Mouse (Mus musculus) CH12.LX (cell line): ENCODE data around the gene Fnbp1. TPM values are rescaled to one million over a fixed set of nuclear protein-coding genes. Genes with fewer than 3 reads are reported as not detected.
A peak's percentile ranks its signal among the peaks of the same experiment; 100 is the strongest.

Experiments
- DNase-seq: peaks from one replicate; pipeline ENCODE4 v3.0.0-alpha.2; 2013; ENCODE audit errors: extremely low read depth
- H3K27ac ChIP-seq: 2 replicates; pipeline ENCODE4 v1.5.1; 2012; ENCODE audit warnings: low read depth, mild to moderate bottlenecking, control low read depth, moderate library complexity; ENCODE audit not compliant: insufficient read depth
- H3K27me3 ChIP-seq: replicated peaks from 2 replicates; pipeline ENCODE3; 2012; ENCODE audit warnings: inconsistent platforms
- H3K36me3 ChIP-seq, 2 experiments: replicated peaks in 1 of 2; 2 replicates each; pipeline versions ENCODE3 to v1.6.1; 2012; ENCODE audit warnings: inconsistent platforms in 1 of 2, low read length in 1 of 2, mild to moderate bottlenecking in 1 of 2, mixed read lengths in 1 of 2, moderate library complexity in 1 of 2; ENCODE audit not compliant: control insufficient read depth in 1 of 2, insufficient read depth in 1 of 2
- H3K4me1 ChIP-seq, 2 experiments: 2 replicates each; pipeline ENCODE4 v1.6.1; 2012; ENCODE audit warnings: inconsistent platforms in 1 of 2, moderate library complexity in 1 of 2; ENCODE audit not compliant: insufficient read depth in 2 of 2, control insufficient read depth in 1 of 2
- H3K4me2 ChIP-seq: 2 replicates; pipeline ENCODE4 v1.6.1; 2012; ENCODE audit warnings: low read depth, mild to moderate bottlenecking, control low read depth; ENCODE audit not compliant: poor library complexity, insufficient read depth, severe bottlenecking
- H3K4me3 ChIP-seq, 3 experiments: fragments of 150-350 bp in 1 of 3; sonication (generic) in 1 of 3; replicated peaks in 1 of 3; 2 replicates each; pipeline versions ENCODE3 to v1.5.1; 2011 to 2012; ENCODE audit warnings: low read depth in 2 of 3, low read length in 2 of 3, mild to moderate bottlenecking in 2 of 3, moderate library complexity in 2 of 3, control low read depth in 1 of 3, improper control_type of control experiment in 1 of 3, inconsistent platforms in 1 of 3, mixed read lengths in 1 of 3; ENCODE audit not compliant: poor library complexity in 1 of 3
- H3K79me2 ChIP-seq: replicated peaks from 2 replicates; pipeline ENCODE4 v1.6.1; 2012; ENCODE audit warnings: mild to moderate bottlenecking, moderate library complexity; ENCODE audit not compliant: control insufficient read depth, poor library complexity, insufficient read depth, severe bottlenecking; ENCODE audit errors: extremely low read depth
- H3K9ac ChIP-seq: 2 replicates; pipeline ENCODE4 v1.6.1; 2012; ENCODE audit warnings: low read depth, mild to moderate bottlenecking, control low read depth, moderate library complexity; ENCODE audit not compliant: insufficient read depth
- H3K9me3 ChIP-seq: replicated peaks from 2 replicates; pipeline ENCODE3; 2012; ENCODE audit warnings: low read length, inconsistent platforms, mixed read lengths
- BHLHE40 ChIP-seq: IDR thresholded peaks from 2 replicates; pipeline ENCODE4 v1.6.1; 2011; ENCODE audit warnings: mild to moderate bottlenecking, low read depth, low read length, improper control_type of control experiment
- CHD1 ChIP-seq: IDR thresholded peaks from 2 replicates; pipeline ENCODE4 v1.6.1; 2012; ENCODE audit warnings: low read depth, low read length, improper control_type of control experiment, inconsistent platforms
- E2F4 ChIP-seq: IDR thresholded peaks from 2 replicates; pipeline ENCODE4 v1.6.1; 2011; ENCODE audit warnings: low read depth, low read length, improper control_type of control experiment; ENCODE audit not compliant: insufficient replicate concordance
- ELF1 ChIP-seq: IDR thresholded peaks from 2 replicates; pipeline ENCODE4 v1.6.1; 2014; ENCODE audit warnings: low read depth, mild to moderate bottlenecking, inconsistent platforms, low read length, improper control_type of control experiment
- EP300 ChIP-seq: IDR thresholded peaks from 2 replicates; pipeline ENCODE4 v1.6.1; 2011; ENCODE audit warnings: low read length, improper control_type of control experiment
- ETS1 ChIP-seq: conservative IDR thresholded peaks from 2 replicates; pipeline ENCODE4 v1.6.1; 2012; ENCODE audit warnings: low read depth, mild to moderate bottlenecking, inconsistent platforms, low read length, improper control_type of control experiment, moderate library complexity
- GABPA ChIP-seq: IDR thresholded peaks from 2 replicates; pipeline ENCODE4 v1.6.1; 2012; ENCODE audit warnings: low read depth, low read length, improper control_type of control experiment, inconsistent platforms; ENCODE audit not compliant: insufficient replicate concordance
- HCFC1 ChIP-seq: IDR thresholded peaks from 2 replicates; pipeline ENCODE4 v1.6.1; 2012; ENCODE audit warnings: low read depth, mild to moderate bottlenecking, inconsistent platforms, low read length, improper control_type of control experiment
- JUND ChIP-seq: conservative IDR thresholded peaks from 2 replicates; pipeline ENCODE4 v1.6.1; 2011; ENCODE audit warnings: low read depth, low read length, improper control_type of control experiment
- MXI1 ChIP-seq: IDR thresholded peaks from 2 replicates; pipeline ENCODE4 v1.6.1; 2011; ENCODE audit warnings: mild to moderate bottlenecking, low read depth, low read length, improper control_type of control experiment
- NELFE ChIP-seq: IDR thresholded peaks from 2 replicates; pipeline ENCODE4 v1.6.1; 2011; ENCODE audit warnings: low read depth, low read length, improper control_type of control experiment
- NRF1 ChIP-seq: IDR thresholded peaks from 2 replicates; pipeline ENCODE4 v1.6.1; 2014; ENCODE audit warnings: low read depth, mild to moderate bottlenecking, inconsistent platforms, low read length, improper control_type of control experiment, moderate library complexity
- PAX5 ChIP-seq: IDR thresholded peaks from 2 replicates; pipeline ENCODE4 v1.6.1; 2012; ENCODE audit warnings: low read length, inconsistent platforms, mixed read lengths
- POLR2AphosphoS2 ChIP-seq: IDR thresholded peaks from 2 replicates; pipeline ENCODE4 v1.6.1; 2011; ENCODE audit warnings: low read depth, low read length, improper control_type of control experiment
- RAD21 ChIP-seq: IDR thresholded peaks from 2 replicates; pipeline ENCODE4 v1.6.1; 2011; ENCODE audit warnings: low read depth, mild to moderate bottlenecking, low read length, improper control_type of control experiment, moderate library complexity
- SIN3A ChIP-seq: IDR thresholded peaks from 2 replicates; pipeline ENCODE4 v1.6.1; 2012; ENCODE audit warnings: low read length, improper control_type of control experiment, inconsistent platforms
- TCF12 ChIP-seq: IDR thresholded peaks from 2 replicates; pipeline ENCODE4 v1.6.1; 2014; ENCODE audit warnings: low read depth, mild to moderate bottlenecking, inconsistent platforms, low read length, improper control_type of control experiment
- UBTF ChIP-seq: IDR thresholded peaks from 2 replicates; pipeline ENCODE4 v1.6.1; 2012; ENCODE audit warnings: low read depth, mild to moderate bottlenecking, inconsistent platforms, low read length, improper control_type of control experiment, moderate library complexity
- dilution Hi-C: fragments of 300-500 bp; cut with MboI; formaldehyde crosslinking; loops from 2 replicates; pipeline ENCODE4 v1.14.3; 2020; ENCODE audit warnings: low sequenced_read_pairs; ENCODE audit not compliant: extremely low pct_unique_long_range_greater_than_20kb, extremely low pct_ligation_motif_present
- in situ Hi-C: fragments of 300-500 bp; cut with MboI; formaldehyde crosslinking; loops from 3 replicates; pipeline ENCODE4 v1.14.3; 2019; ENCODE audit warnings: low sequenced_read_pairs, low pct_ligation_motif_present, low pct_unique_long_range_greater_than_20kb, mixed read lengths
- polyA plus RNA-seq: library from polyadenylated mRNA; unstranded; fragments of >175 nt; gene quantifications from 2 replicates; pipeline ENCODE4 v1.2.1, GENCODE M21; 2012; ENCODE audit warnings: low read depth; ENCODE audit not compliant: insufficient read length
- total RNA-seq, 2 experiments: library from RNA; depleted of rRNA; stranded (reverse); fragments of 300-350 nt in 1 of 2; fragments of >200 nt in 1 of 2; gene quantifications; 2 replicates each; pipeline ENCODE4 v1.2.3; 2012 to 2014

Fnbp1 gene
- total and polyA plus RNA-seq, 3 experiments: 29.6 to 133 (median 50.5) TPM

DNA sequence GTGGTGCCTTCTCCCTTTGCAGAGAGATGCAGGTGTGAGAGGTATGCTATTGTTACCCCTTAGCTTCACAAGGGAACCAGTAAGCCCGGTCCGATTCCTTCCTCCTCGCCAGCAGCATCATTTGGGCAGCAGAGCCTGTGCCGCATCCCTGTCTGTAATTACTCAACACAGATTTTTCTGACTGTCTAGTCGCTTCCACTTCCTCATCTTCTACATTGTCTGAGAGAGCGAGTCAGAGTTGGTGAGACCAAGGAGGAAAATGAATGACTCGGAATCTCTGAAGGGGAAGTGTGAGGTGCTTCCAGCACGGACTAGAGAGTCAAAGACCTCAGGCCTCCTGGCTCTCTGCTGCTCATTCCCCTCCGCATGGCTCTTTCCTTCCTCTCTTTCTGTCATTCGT is 89.4 kb downstream of the Fnbp1 start:
- peak; percentile 76 for DNase-seq
- dilution Hi-C loops (no loop called here), in situ Hi-C loops (loop anchor here (25.0 kb wide), 1 partner anchor 410 kb away; the partner anchor contains the start of gene Ass1)
- TF ChIP-seq E2F4: no peak
- 0 out of 2 replicates have a peak, but pooled peaks have one; percentile 37 for TF ChIP-seq EP300
- H3K9ac ChIP-seq: no peak overlapping the region
- peaks cover under 1 to 25% of the 10 kb centered on the region in 2 experiments; a peak in 3 of 4 replicates for H3K4me1 ChIP-seq
- no peaks in the 10 kb centered on the region for H3K79me2 ChIP-seq
- peaks cover 10% of the 10 kb centered on the region for H3K9me3 ChIP-seq
- H3K4me2 ChIP-seq: no peak overlapping the region
- H3K27ac ChIP-seq: no peak overlapping the region
- no peaks in the 10 kb centered on the region for H3K27me3 ChIP-seq
- H3K4me3 ChIP-seq: no peak overlapping the region
- peaks cover 81 to 99% of the 10 kb centered on the region in 2 experiments for H3K36me3 ChIP-seq

DNA sequence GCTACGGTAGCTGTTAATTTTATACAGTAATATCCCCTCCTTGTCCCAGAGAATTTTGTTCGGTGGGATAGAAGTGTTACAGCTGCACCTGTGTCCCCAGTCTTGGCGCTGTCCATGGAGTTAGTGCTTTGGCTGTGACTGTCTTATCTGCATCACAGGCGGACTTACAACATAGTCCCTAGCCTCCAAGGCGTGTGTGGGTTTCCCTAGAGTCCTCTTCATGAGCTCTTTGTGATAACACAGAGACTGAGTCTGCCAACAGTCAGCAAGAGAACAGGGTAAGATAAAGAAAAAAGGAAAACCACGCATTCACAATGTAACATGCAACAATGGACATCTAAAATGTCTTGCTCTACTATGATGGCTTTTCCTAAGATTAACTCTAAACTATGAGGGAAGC is 93.8 kb downstream of the Fnbp1 start:
- peaks cover 65 to 99% of the 10 kb centered on the region in 2 experiments for H3K36me3 ChIP-seq
- TF ChIP-seq JUND (no peak), ETS1 (no peak), BHLHE40 (no peak), NELFE (no peak), HCFC1 (no peak), PAX5 (no peak), TCF12 (no peak), ELF1 (no peak), SIN3A (no peak), CHD1 (no peak), UBTF (no peak), NRF1 (no peak), MXI1 (no peak), POLR2AphosphoS2 (no peak), RAD21 (no peak), GABPA (no peak)

More for the DNA sequence above, 93.8 kb downstream of the Fnbp1 start:
- DNase-seq: no peak
- Histone ChIP-seq H3K4me1 (peaks cover 0 to 14% of the 10 kb centered on the region in 2 experiments; a peak in 2 of 4 replicates), H3K79me2 (no peaks in the 10 kb centered on the region), H3K27ac (no peak overlapping the region), H3K9ac (no peak overlapping the region), H3K9me3 (no peaks in the 10 kb centered on the region), H3K27me3 (no peaks in the 10 kb centered on the region), H3K4me2 (no peak overlapping the region), H3K4me3 (no peak overlapping the region)
- in situ Hi-C loops (no loop called here), dilution Hi-C loops (no loop called here)
